In genomic region chr12:80937331-80938029, GRCm38 (mm10) we compare ENCODE assay signal across 19 mouse cellular contexts. TPM values are rescaled to one million over a fixed set of nuclear protein-coding genes. Genes with fewer than 3 reads are reported as not detected.
DNase-seq lines count a peak whose midpoint lies in the region; ATAC-seq and TF ChIP-seq lines count a peak whose summit lies in the region.
"Had no signal": no experiment of that assay in that cellular context is flagged by ENCODE, and none has a peak within 500 bp of the region (broad histone marks: within the 10 kb centered on the region; RNA-seq: fewer than 3 reads in every experiment).

No protein-coding gene starts in this region.

- no peak overlapping the region for H3K4me3 ChIP-seq in intestine, postnatal 0 days (ENCODE audit: low read depth, low read length)
- no peak overlapping the region for H3K4me3 ChIP-seq in hindbrain, embryonic 13.5 days
- no peak overlapping the region for H3K4me3 ChIP-seq in midbrain, embryonic 13.5 days (replicated peaks)
- H3K4me3 ChIP-seq: gastrocnemius, adult 2 months had no signal

- no peak overlapping the region for H3K9ac ChIP-seq in intestine, postnatal 0 days (ENCODE audit: low read depth, low read length)
- no peak overlapping the region for H3K9ac ChIP-seq in hindbrain, embryonic 13.5 days
- H3K9ac ChIP-seq in midbrain, embryonic 13.5 days (replicated peaks), result no peak overlapping the region
- H3K9ac ChIP-seq: lung, embryonic 14.5 days had no signal

- H3K4me2 ChIP-seq in intestine, postnatal 0 days (replicated peaks; ENCODE audit: low read depth), result peak overlapping the region; percentile 35
- H3K4me2 ChIP-seq in hindbrain, embryonic 13.5 days, result no peak overlapping the region
- H3K4me2 ChIP-seq in midbrain, embryonic 13.5 days (replicated peaks), result no peak overlapping the region
- H3K4me2 ChIP-seq: lung, embryonic 14.5 days had no signal

- no peaks in the 10 kb centered on the region; the same call in 1 of the 2 replicates for H3K4me1 ChIP-seq in intestine, postnatal 0 days (replicated peaks; ENCODE audit: control insufficient read depth, insufficient read depth, low read length)
- no peaks in the 10 kb centered on the region for H3K4me1 ChIP-seq in hindbrain, embryonic 13.5 days (replicated peaks)
- H3K4me1 ChIP-seq in midbrain, embryonic 13.5 days (replicated peaks), result no peaks in the 10 kb centered on the region

- no peaks in the 10 kb centered on the region for H3K27me3 ChIP-seq in intestine, postnatal 0 days (replicated peaks; ENCODE audit: control insufficient read depth, insufficient read depth, low read length)
- no peaks in the 10 kb centered on the region for H3K27me3 ChIP-seq in hindbrain, embryonic 13.5 days
- no peaks in the 10 kb centered on the region for H3K27me3 ChIP-seq in midbrain, embryonic 13.5 days

- peak; percentile 72 for ATAC-seq in intestine, postnatal 0 days
- ATAC-seq in granulocyte monocyte progenitor cell, adult 5-6 weeks (replicated peaks; ENCODE audit: poor library complexity, severe bottlenecking), result no peak
- no peak for ATAC-seq in hindbrain, embryonic 13.5 days (ENCODE audit: low FRiP score)
- ATAC-seq in midbrain, embryonic 13.5 days, result no peak
- ATAC-seq: forebrain, embryonic 16.5 days; hindbrain, embryonic 16.5 days had no signal

- DNase-seq in testis, postnatal 10 days (ENCODE audit: low spot score), result peak; percentile 25
- DNase-seq in testis, postnatal 14 days (ENCODE audit: low spot score), result no peak
- peak; percentile 56 for DNase-seq in NIH3T3 (ENCODE audit: low read depth)
- DNase-seq: adrenal gland, postnatal 10 days; cerebellum, postnatal 10 days; embryo, embryonic 11 days; gastrocnemius, adult 2 months; kidney, adult 9 months had no signal

- 32% methylated on average over 9 of the region's 9 CpGs for WGBS in intestine, postnatal 0 days
- WGBS in hindbrain, embryonic 13.5 days, result 87% methylated on average over 9 of the region's 9 CpGs
- 78% methylated on average over 9 of the region's 9 CpGs for WGBS in midbrain, embryonic 13.5 days

- TF ChIP-seq CTCF in intestine, postnatal 0 days (IDR thresholded peaks at IDR 0.05; ENCODE audit: low read depth), result no peak

- H3K27ac ChIP-seq in intestine, postnatal 0 days (ENCODE audit: low read depth, low read length), result peak overlapping the region; percentile 77
- no peak overlapping the region for H3K27ac ChIP-seq in hindbrain, embryonic 13.5 days
- H3K27ac ChIP-seq in midbrain, embryonic 13.5 days, result no peak overlapping the region
- H3K27ac ChIP-seq: gastrocnemius, adult 2 months had no signal

- H3K36me3 ChIP-seq in intestine, postnatal 0 days (ENCODE audit: control insufficient read depth, insufficient read depth), result no peaks in the 10 kb centered on the region
- H3K36me3 ChIP-seq in hindbrain, embryonic 13.5 days, result no peaks in the 10 kb centered on the region
- H3K36me3 ChIP-seq in midbrain, embryonic 13.5 days, result no peaks in the 10 kb centered on the region

- no peaks in the 10 kb centered on the region for H3K9me3 ChIP-seq in intestine, postnatal 0 days (ENCODE audit: control insufficient read depth)
- H3K9me3 ChIP-seq in hindbrain, embryonic 13.5 days, result no peaks in the 10 kb centered on the region
- H3K9me3 ChIP-seq in midbrain, embryonic 13.5 days, result no peaks in the 10 kb centered on the region

RNA-seq across cellular contexts. Expression of gene Srsf5, which starts 7.8 kb away (rescaled TPM):
- 261 and 328 TPM in 2 replicates for polyA plus RNA-seq in intestine, postnatal 0 days (2015; fragmentation: Nextera tagmentation; extraction: Ambion mirVana)
- total RNA-seq in granulocyte monocyte progenitor cell, adult 5-6 weeks (2014; fragmentation: Nextera tagmentation), result 313 and 360 TPM in 2 replicates
- total RNA-seq in granulocyte monocyte progenitor cell, adult 5-6 weeks (2017), result 731 and 831 TPM in 2 replicates
- polyA plus RNA-seq in hindbrain, embryonic 13.5 days (2015; fragmentation: Nextera tagmentation; extraction: Ambion mirVana), result 479 and 495 TPM in 2 replicates
- 506 and 554 TPM in 2 replicates for polyA plus RNA-seq in midbrain, embryonic 13.5 days (2015; fragmentation: Nextera tagmentation; extraction: Ambion mirVana)

RNA-seq across cellular contexts. Expression of gene Slc10a1, which starts 31.0 kb away (rescaled TPM):
- polyA plus RNA-seq in intestine, postnatal 0 days (2015; fragmentation: Nextera tagmentation; extraction: Ambion mirVana), result 0.43 and 0.56 TPM in 2 replicates
- total RNA-seq in granulocyte monocyte progenitor cell, adult 5-6 weeks (2014; fragmentation: Nextera tagmentation), result not detected in 2 replicates
- total RNA-seq in granulocyte monocyte progenitor cell, adult 5-6 weeks (2017), result not detected in 2 replicates
- 0.21 and 0.76 TPM in 2 replicates for polyA plus RNA-seq in hindbrain, embryonic 13.5 days (2015; fragmentation: Nextera tagmentation; extraction: Ambion mirVana)
- polyA plus RNA-seq in midbrain, embryonic 13.5 days (2015; fragmentation: Nextera tagmentation; extraction: Ambion mirVana), result 0.62 and 0.79 TPM in 2 replicates
- total RNA-seq: gastrocnemius, adult 2 months; heart, postnatal 25 days; left cerebral cortex, adult 8-10 months; megakaryocyte-erythroid progenitor cell, adult 5-6 weeks had no signal
- polyA plus RNA-seq: large intestine, adult 2 months had no signal
